Mouse (Mus musculus) heart, embryonic 16.5 days (tissue): Measurements from ENCODE around the gene Crybb1. TPM values are rescaled to one million over a fixed set of nuclear protein-coding genes. Genes with fewer than 3 reads are reported as not detected.

ENCODE experiments used
- ATAC-seq: fragments of 200-750 bp; cut with Nextera tagmentation; replicated peaks from 2 replicates; pipeline ENCODE4 v1.8.0; 2017; ENCODE audit warnings: moderate number of reproducible peaks; ENCODE audit not compliant: insufficient read depth, low FRiP score; ENCODE audit errors: extremely low read depth
- H3K27ac ChIP-seq: fragments of 300-500 bp; sonication (generic); 2 replicates; pipeline ENCODE4 v1.5.1; 2014; ENCODE audit warnings: mild to moderate bottlenecking, low read length, control low read depth, moderate library complexity
- H3K27me3 ChIP-seq: fragments of 300-500 bp; sonication (generic); 2 replicates; pipeline ENCODE4 v1.6.1; 2014; ENCODE audit warnings: low read length, mixed read lengths; ENCODE audit not compliant: control insufficient read depth, insufficient read depth
- H3K36me3 ChIP-seq: fragments of 300-500 bp; sonication (generic); 2 replicates; pipeline ENCODE4 v1.6.1; 2014; ENCODE audit not compliant: control insufficient read depth, insufficient read depth
- H3K4me1 ChIP-seq: fragments of 300-500 bp; sonication (generic); 2 replicates; pipeline ENCODE4 v1.6.1; 2014; ENCODE audit warnings: low read length, mixed read lengths; ENCODE audit not compliant: control insufficient read depth, insufficient read depth
- H3K4me2 ChIP-seq: fragments of 300-500 bp; sonication (generic); 2 replicates; pipeline ENCODE4 v1.6.1; 2014; ENCODE audit warnings: low read depth, mild to moderate bottlenecking, control low read depth, low read length
- H3K4me3 ChIP-seq: fragments of 300-500 bp; sonication (generic); 2 replicates; pipeline ENCODE4 v1.5.1; 2014; ENCODE audit warnings: mild to moderate bottlenecking, control low read depth, low read length
- H3K9ac ChIP-seq: fragments of 300-500 bp; sonication (generic); 2 replicates; pipeline ENCODE4 v1.6.1; 2014; ENCODE audit warnings: low read length, control low read depth
- H3K9me3 ChIP-seq: fragments of 300-500 bp; sonication (generic); replicated peaks from 2 replicates; pipeline ENCODE4 v1.6.1; 2016; ENCODE audit warnings: low read length; ENCODE audit not compliant: control insufficient read depth
- WGBS: fragments of 180-500 bp; shearing (Covaris S2); extraction: QIAGEN DNeasy Blood & Tissue Kit; methylation state at CpG from one replicate; pipeline ENCODE4 v1.1.7; 2014; 5-methylcytosine and 5-hydroxymethylcytosine counted together
- polyA plus RNA-seq: library from polyadenylated mRNA; unstranded; fragments of >200 nt; fragmentation: Nextera tagmentation; extraction: Ambion mirVana; gene quantifications from 2 replicates; pipeline ENCODE4 v1.2.1, GENCODE M21; 2015

Crybb1 gene
- polyA plus RNA-seq, 1 experiment from 2014 or later: 1.5 TPM

DNA sequence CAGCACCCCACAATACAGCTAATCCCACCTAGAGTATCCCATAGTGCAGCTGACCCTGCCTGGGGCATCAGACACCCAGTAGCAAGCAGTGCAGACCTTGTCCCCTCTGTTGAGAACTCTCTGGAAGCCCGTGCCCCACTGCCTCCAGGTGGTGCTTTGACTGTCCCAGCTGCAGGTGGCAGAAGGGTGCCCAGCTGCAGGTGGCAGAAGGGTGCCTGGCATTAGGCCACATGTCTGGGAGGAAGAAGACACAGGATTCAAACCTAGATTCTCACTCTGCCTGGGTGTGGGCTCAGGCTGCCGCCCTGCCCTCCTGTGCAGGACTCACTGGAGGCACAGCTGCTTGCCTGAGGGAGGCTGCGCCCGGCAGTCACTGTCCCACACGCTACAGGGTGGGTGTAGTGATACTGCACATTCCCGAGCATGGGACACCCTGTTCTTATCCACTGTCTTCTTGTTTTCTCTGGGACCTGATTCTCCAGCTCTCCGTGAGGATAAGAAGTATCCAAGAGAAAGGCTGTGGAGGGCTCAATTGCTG is 30.0 kb downstream of the Crybb1 start:
- WGBS: 78% methylated on average over 7 of the region's 7 CpGs
- H3K27ac ChIP-seq: peak overlapping the region; percentile 84; the same call in 1 of the 2 replicates

DNA sequence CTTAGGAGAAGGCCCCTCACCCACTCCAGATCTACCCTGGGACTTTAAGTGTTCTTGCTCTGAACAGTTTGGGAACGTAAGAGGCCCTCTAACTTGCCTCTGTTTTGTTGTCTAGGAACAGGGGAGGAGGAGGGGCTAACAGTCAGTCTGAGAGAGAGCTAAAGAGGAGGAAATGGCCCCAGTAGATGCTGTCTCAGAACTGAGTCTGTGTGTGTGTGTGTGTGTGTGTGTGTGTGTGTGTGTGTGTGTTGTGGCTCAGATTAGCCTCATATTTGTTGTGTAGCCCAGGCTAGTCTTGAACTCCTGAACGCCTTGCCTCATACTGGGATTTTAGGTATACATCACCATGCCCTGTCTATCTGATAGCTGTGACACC is 31.0 kb downstream of the Crybb1 start:
- WGBS: 68% methylated on average over 2 of the region's 2 CpGs
- Histone ChIP-seq H3K4me1 (peaks cover 47% of the 10 kb centered on the region), H3K4me3 (no peak overlapping the region), H3K36me3 (no peaks in the 10 kb centered on the region), H3K4me2 (no peak overlapping the region), H3K9me3 (no peaks in the 10 kb centered on the region), H3K27me3 (no peaks in the 10 kb centered on the region), H3K9ac (no peak overlapping the region), H3K27ac (peak overlapping the region; percentile 50; the same call in 1 of the 2 replicates)
- no peak for ATAC-seq

More for the DNA sequence above, 30.0 kb downstream of the Crybb1 start:
- no peak overlapping the region for H3K4me3 ChIP-seq
- H3K4me2 ChIP-seq: no peak overlapping the region
- ATAC-seq: no peak
- H3K27me3 ChIP-seq: no peaks in the 10 kb centered on the region
- peaks cover 55% of the 10 kb centered on the region for H3K4me1 ChIP-seq
- no peaks in the 10 kb centered on the region for H3K9me3 ChIP-seq
- no peaks in the 10 kb centered on the region for H3K36me3 ChIP-seq
- 0 out of 2 replicates have a peak overlapping the region, but pooled peaks have one; percentile 7 for H3K9ac ChIP-seq

- Histone ChIP-seq H3K4me2 (no peak overlapping the region), H3K36me3 (no peaks in the 10 kb centered on the region), H3K9ac (no peak overlapping the region; the same call in 1 of the 2 replicates), H3K9me3 (no peaks in the 10 kb centered on the region), H3K27ac (peak overlapping the region; percentile 75), H3K4me1 (peaks cover 45% of the 10 kb centered on the region), H3K4me3 (no peak overlapping the region), H3K27me3 (no peaks in the 10 kb centered on the region)
- WGBS: 67% methylated on average over 11 of the region's 11 CpGs
- no peak for ATAC-seq
Measured at GRCm38 (mm10) chr5:112286984-112287641, 31.5 kb downstream of the Crybb1 start.

DNA sequence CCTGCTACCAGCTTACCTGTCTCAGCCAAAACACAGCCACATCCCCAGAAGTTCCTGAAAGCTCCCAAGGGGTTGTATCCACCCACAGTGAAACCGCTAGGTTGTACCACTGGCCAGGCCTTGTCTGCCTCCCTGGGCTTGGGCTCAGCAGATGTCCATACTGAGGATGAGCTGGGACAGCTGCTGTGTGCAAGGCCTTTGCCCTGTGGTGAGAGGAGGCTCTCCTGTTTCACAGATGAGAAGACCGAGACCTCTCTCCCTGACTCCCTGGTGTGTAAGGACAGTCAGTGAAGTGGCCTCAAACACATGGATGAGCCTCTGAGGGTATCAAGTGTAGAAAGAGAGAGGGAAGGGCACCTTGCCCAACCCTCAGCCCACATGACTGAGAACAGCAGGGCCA is 32.0 kb downstream of the Crybb1 start:
- Histone ChIP-seq H3K9me3 (no peaks in the 10 kb centered on the region), H3K36me3 (no peaks in the 10 kb centered on the region), H3K4me1 (peaks cover 44% of the 10 kb centered on the region), H3K4me3 (no peak overlapping the region), H3K4me2 (peak overlapping the region; percentile 1; the same call in 1 of the 2 replicates), H3K27me3 (no peaks in the 10 kb centered on the region), H3K9ac (no peak overlapping the region; the same call in 1 of the 2 replicates), H3K27ac (peak overlapping the region; percentile 75)
- ATAC-seq: no peak
- 84% methylated on average over 2 of the region's 2 CpGs for WGBS

GRCm38 (mm10) chr5:112288193-112289141 is 32.9 kb downstream of the Crybb1 start:
- Histone ChIP-seq H3K4me2 (peak overlapping the region; percentile 3; the same call in 1 of the 2 replicates), H3K36me3 (no peaks in the 10 kb centered on the region), H3K4me3 (peak overlapping the region; percentile 28; the same call in 1 of the 2 replicates), H3K27me3 (no peaks in the 10 kb centered on the region), H3K9me3 (no peaks in the 10 kb centered on the region), H3K27ac (peak overlapping the region; percentile 75; the same call in 1 of the 2 replicates), H3K9ac (no peak overlapping the region), H3K4me1 (peaks cover 41% of the 10 kb centered on the region)
- no peak for ATAC-seq
- 64% methylated on average over 9 of the region's 9 CpGs for WGBS

- Histone ChIP-seq H3K27ac (no peak overlapping the region), H3K4me3 (peak overlapping the region; percentile 28), H3K4me1 (peaks cover 34% of the 10 kb centered on the region), H3K4me2 (peak overlapping the region; percentile 47), H3K9me3 (no peaks in the 10 kb centered on the region), H3K36me3 (no peaks in the 10 kb centered on the region), H3K27me3 (no peaks in the 10 kb centered on the region), H3K9ac (peak overlapping the region; percentile 55; the same call in 1 of the 2 replicates)
- no peak for ATAC-seq
- 43% methylated on average over 6 of the region's 8 CpGs for WGBS
Measured at GRCm38 (mm10) chr5:112289236-112289635, 33.6 kb downstream of the Crybb1 start.

GRCm38 (mm10) chr5:112289819-112290535 is 34.4 kb downstream of the Crybb1 start:
- peaks cover 26% of the 10 kb centered on the region for H3K4me1 ChIP-seq
- H3K9ac ChIP-seq: peak overlapping the region; percentile 39; the same call in 1 of the 2 replicates
- H3K27ac ChIP-seq: no peak overlapping the region
- H3K27me3 ChIP-seq: no peaks in the 10 kb centered on the region
- peak overlapping the region; percentile 28 for H3K4me3 ChIP-seq
- H3K9me3 ChIP-seq: no peaks in the 10 kb centered on the region
- 82% methylated on average over 16 of the region's 16 CpGs for WGBS
- peak overlapping the region; percentile 47 for H3K4me2 ChIP-seq
- H3K36me3 ChIP-seq: no peaks in the 10 kb centered on the region
- no peak for ATAC-seq

DNA sequence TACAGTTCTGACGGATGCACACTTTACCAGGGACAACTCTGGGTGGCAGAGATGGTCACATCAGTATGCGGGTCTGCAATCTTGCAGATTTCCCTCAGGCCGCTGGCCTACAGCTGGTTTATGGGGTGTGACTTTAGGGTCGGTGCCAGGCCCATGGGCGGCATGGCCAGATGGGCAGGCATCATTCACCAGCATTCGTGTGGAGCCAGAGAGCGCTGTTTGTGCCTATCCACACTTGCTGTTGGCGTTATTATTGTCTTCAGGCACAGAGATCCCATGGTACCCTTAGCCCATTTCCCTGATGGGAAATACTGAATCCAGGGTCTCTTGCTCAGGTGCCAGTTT is 34.9 kb downstream of the Crybb1 start:
- peak overlapping the region; percentile 47 for H3K4me2 ChIP-seq
- ATAC-seq: no peak
- 84% methylated on average over 8 of the region's 8 CpGs for WGBS
- no peaks in the 10 kb centered on the region for H3K9me3 ChIP-seq
- no peaks in the 10 kb centered on the region for H3K36me3 ChIP-seq
- H3K27ac ChIP-seq: no peak overlapping the region
- peak overlapping the region; percentile 28; the same call in 1 of the 2 replicates for H3K4me3 ChIP-seq
- peaks cover 25% of the 10 kb centered on the region for H3K4me1 ChIP-seq
- no peaks in the 10 kb centered on the region for H3K27me3 ChIP-seq
- no peak overlapping the region for H3K9ac ChIP-seq
